Mouse (Mus musculus): ENCODE results near the gene Col15a1. TPM values are rescaled to one million over a fixed set of nuclear protein-coding genes. Genes with fewer than 3 reads are reported as not detected.

Gene Col15a1
- polyA plus RNA-seq (2017; shearing (Covaris generic)), result 1 to 10 TPM in 1 of 2 experiments, under 1 TPM in 1; 0.49 to 2.1 TPM

GRCm38 (mm10) chr4:47207969-47208420 is at the start of gene Col15a1:
Col15a1 (plus strand) TSS chr4:47208161.

GRCm38 (mm10) chr4:47352803-47353388 is 144.9 kb downstream of the Col15a1 start, which contains the start of gene Tgfbr1:
Tgfbr1 (plus strand) TSS chr4:47353222.

Other genes with a start within 250 kb of the Col15a1 start
- gene Gabbr2, start 216.3 kb upstream of the Col15a1 start, polyA plus RNA-seq (2017; shearing (Covaris generic)), result 1 to 10 TPM in 1 of 2 experiments, under 1 TPM in 1; 0.40 to 1.7 TPM
- under 1 TPM; 0.28 to 0.80 TPM for gene Anks6, start 150.7 kb upstream of the Col15a1 start, polyA plus RNA-seq (2017; shearing (Covaris generic))
- 10 to 100 TPM; 42.0 to 45.7 TPM for gene Galnt12, start 116.3 kb upstream of the Col15a1 start, polyA plus RNA-seq (2017; shearing (Covaris generic))
- 10 to 100 TPM; 40.5 to 64.7 TPM for gene Tgfbr1, start 145.1 kb downstream of the Col15a1 start, polyA plus RNA-seq (2017; shearing (Covaris generic))

Data from inflammation-experienced regulatory T-cells (primary cell).